Mouse (Mus musculus) left cerebral cortex, postnatal 4 days (tissue): ENCODE results near the gene Ino80d. TPM values are rescaled to one million over a fixed set of nuclear protein-coding genes. Genes with fewer than 3 reads are reported as not detected.
A peak's percentile ranks its signal among the peaks of the same experiment; 100 is the strongest.
"Not testable (repeated sequence)": the region's sequence is repeated elsewhere in the genome, so short reads cannot be mapped to it uniquely, and the experiment has no call there.

ENCODE experiments used
- DNase-seq: peaks from one replicate; pipeline ENCODE4 v3.0.0-alpha.2; 2022
- intact Hi-C: fragments of 180-260 bp; cut with DNase I; formaldehyde crosslinking; loops from one replicate; pipeline ENCODE4 v1.15.1; 2025
- total RNA-seq, 2 experiments: library from RNA; stranded (reverse); gene quantifications; 2 replicates each; pipeline ENCODE4 v1.2.3; 2021

Ino80d gene
- total RNA-seq = 10 to 100 TPM; 32.0 to 32.7 TPM

GRCm38 (mm10) chr1:63114136-63114781 lies at the start of gene Ino80d:
Gene Ino80d, minus strand, starts transcription at chr1:63114667.
- DNase-seq = peak; percentile 82
- intact Hi-C loops = no loop called here

- no peak for DNase-seq
- intact Hi-C loops = no loop called here
Measured at GRCm38 (mm10) chr1:63140231-63140630, 25.8 kb upstream of the Ino80d start.

- DNase-seq, intact Hi-C loops: not testable (repeated sequence)
Measured at GRCm38 (mm10) chr1:63138586-63138985, 24.1 kb upstream of the Ino80d start.

- intact Hi-C loops = no loop called here
- DNase-seq = no peak
Measured at GRCm38 (mm10) chr1:63137971-63138370, 23.5 kb upstream of the Ino80d start.

GRCm38 (mm10) chr1:63134530-63134929 lies 20.1 kb upstream of the Ino80d start:
- no peak for DNase-seq
- intact Hi-C loops = no loop called here

- intact Hi-C loops = no loop called here
- DNase-seq = no peak
Measured at GRCm38 (mm10) chr1:63131766-63132165, 17.3 kb upstream of the Ino80d start.

GRCm38 (mm10) chr1:63130883-63131282 lies 16.4 kb upstream of the Ino80d start:
- intact Hi-C loops = no loop called here
- DNase-seq = no peak

- intact Hi-C loops = no loop called here
- no peak for DNase-seq
Measured at GRCm38 (mm10) chr1:63129857-63130690, 15.6 kb upstream of the Ino80d start.

GRCm38 (mm10) chr1:63129273-63129672 lies 14.8 kb upstream of the Ino80d start:
- intact Hi-C loops = no loop called here
- DNase-seq = no peak

- intact Hi-C loops = no loop called here
- no peak for DNase-seq
Measured at GRCm38 (mm10) chr1:63126206-63126605, 11.7 kb upstream of the Ino80d start.

- intact Hi-C loops = no loop called here
- no peak for DNase-seq
Measured at GRCm38 (mm10) chr1:63123823-63124450, 9.5 kb upstream of the Ino80d start.

GRCm38 (mm10) chr1:63122005-63122404 lies 7.5 kb upstream of the Ino80d start:
- intact Hi-C loops = no loop called here
- no peak for DNase-seq

GRCm38 (mm10) chr1:63120382-63120781 lies 5.9 kb upstream of the Ino80d start:
- DNase-seq = no peak
- intact Hi-C loops = no loop called here

GRCm38 (mm10) chr1:63119675-63120074 lies 5.2 kb upstream of the Ino80d start:
- intact Hi-C loops = no loop called here

GRCm38 (mm10) chr1:63115540-63115939 lies 1.1 kb upstream of the Ino80d start:
- intact Hi-C loops = no loop called here
- no peak for DNase-seq

More at GRCm38 (mm10) chr1:63119675-63120074, 5.2 kb upstream of the Ino80d start:
- DNase-seq = no peak

GRCm38 (mm10) chr1:63115096-63115495 lies 629 bp upstream of the Ino80d start:
- intact Hi-C loops = no loop called here
- DNase-seq = no peak

- DNase-seq = peak; percentile 49
- intact Hi-C loops = no loop called here
Measured at GRCm38 (mm10) chr1:63113274-63114135, 962 bp downstream of the Ino80d start.

- peak; percentile 24 for DNase-seq
- intact Hi-C loops = no loop called here
Measured at GRCm38 (mm10) chr1:63112865-63113261, 1.6 kb downstream of the Ino80d start.

GRCm38 (mm10) chr1:63112151-63112864 lies 2.2 kb downstream of the Ino80d start:
- DNase-seq = no peak
- intact Hi-C loops = no loop called here
